Mouse (Mus musculus) ES-Bruce4 (cell line): Measurements from ENCODE around the gene Plekha8. TPM values are rescaled to one million over a fixed set of nuclear protein-coding genes. Genes with fewer than 3 reads are reported as not detected.

Experiments used
- H3K27ac ChIP-seq: 2 replicates; pipeline ENCODE4 v1.5.1; 2012; ENCODE audit warnings: low read length, inconsistent platforms; ENCODE audit not compliant: insufficient read depth
- H3K27me3 ChIP-seq: 2 replicates; pipeline ENCODE4 v1.6.1; 2012; ENCODE audit warnings: mild to moderate bottlenecking, low read length, inconsistent platforms; ENCODE audit not compliant: control insufficient read depth, poor library complexity, insufficient read depth, severe bottlenecking
- H3K36me3 ChIP-seq: 2 replicates; pipeline ENCODE4 v1.6.1; 2012; ENCODE audit warnings: inconsistent platforms, mild to moderate bottlenecking, low read length, moderate library complexity; ENCODE audit not compliant: control insufficient read depth, poor library complexity, insufficient read depth, severe bottlenecking
- H3K4me1 ChIP-seq: one replicate; pipeline ENCODE4 v1.8.1; 2011; ENCODE audit warnings: low read length; ENCODE audit not compliant: control insufficient read depth, insufficient read depth
- H3K4me3 ChIP-seq: 2 replicates; pipeline ENCODE4 v1.5.1; 2011; ENCODE audit warnings: low read depth, mild to moderate bottlenecking, low read length
- H3K9ac ChIP-seq: 2 replicates; pipeline ENCODE4 v1.6.1; 2012; ENCODE audit warnings: low read depth, mild to moderate bottlenecking, inconsistent platforms; ENCODE audit not compliant: poor library complexity, severe bottlenecking
- H3K9me3 ChIP-seq: replicated peaks from 2 replicates; pipeline ENCODE4 v1.6.1; 2012; ENCODE audit warnings: mild to moderate bottlenecking, low read length, inconsistent platforms; ENCODE audit not compliant: control insufficient read depth, poor library complexity, insufficient read depth, severe bottlenecking
- CTCF ChIP-seq: IDR thresholded peaks from one replicate; pipeline ENCODE4 v1.8.1; 2011; ENCODE audit warnings: low read depth, low read length
- EP300 ChIP-seq: IDR thresholded peaks from 2 replicates; pipeline ENCODE4 v1.6.1; 2011; ENCODE audit warnings: low read depth, low read length; ENCODE audit not compliant: insufficient read depth
- POLR2A ChIP-seq: IDR thresholded peaks from one replicate; pipeline ENCODE4 v1.8.1; 2011; ENCODE audit warnings: low read length; ENCODE audit not compliant: insufficient read depth
- polyA plus RNA-seq: library from polyadenylated mRNA; stranded (reverse); fragments of >200 nt; gene quantifications from 2 replicates; pipeline ENCODE4 v1.2.4, GENCODE M21; 2011; ENCODE audit warnings: low read depth; ENCODE audit not compliant: missing spikeins, insufficient read depth, insufficient read length

Gene Plekha8
- polyA plus RNA-seq, 1 experiment = 15.0 TPM

- Histone ChIP-seq H3K36me3 (no peaks in the 10 kb centered on the region), H3K9ac (no peak overlapping the region), H3K27me3 (no peaks in the 10 kb centered on the region), H3K4me3 (no peak overlapping the region), H3K9me3 (no peaks in the 10 kb centered on the region), H3K27ac (no peak overlapping the region), H3K4me1 (no peaks in the 10 kb centered on the region)
- no peak for TF ChIP-seq CTCF
- TF ChIP-seq EP300 = no peak
- TF ChIP-seq POLR2A = no peak
Observed at GRCm38 (mm10) chr6:54600681-54601347, 5.9 kb downstream of the Plekha8 start.

- Histone ChIP-seq H3K9ac (no peak overlapping the region), H3K27ac (no peak overlapping the region), H3K36me3 (no peaks in the 10 kb centered on the region), H3K27me3 (no peaks in the 10 kb centered on the region), H3K4me1 (no peaks in the 10 kb centered on the region), H3K4me3 (no peak overlapping the region), H3K9me3 (no peaks in the 10 kb centered on the region)
- TF ChIP-seq POLR2A = no peak
- TF ChIP-seq EP300 = no peak
- TF ChIP-seq CTCF = no peak
Observed at GRCm38 (mm10) chr6:54602891-54603290, 8.0 kb downstream of the Plekha8 start.

- no peak for TF ChIP-seq POLR2A
- no peak for TF ChIP-seq CTCF
- TF ChIP-seq EP300 = no peak
Observed at GRCm38 (mm10) chr6:54604001-54604715, 9.2 kb downstream of the Plekha8 start.

GRCm38 (mm10) chr6:54606241-54606640 is 11.3 kb downstream of the Plekha8 start:
- Histone ChIP-seq H3K36me3 (no peaks in the 10 kb centered on the region), H3K9ac (no peak overlapping the region)
- TF ChIP-seq CTCF (no peak), EP300 (no peak), POLR2A (no peak)

More at GRCm38 (mm10) chr6:54604001-54604715, 9.2 kb downstream of the Plekha8 start:
- Histone ChIP-seq H3K27me3 (no peaks in the 10 kb centered on the region), H3K27ac (no peak overlapping the region), H3K9me3 (no peaks in the 10 kb centered on the region), H3K9ac (no peak overlapping the region), H3K4me3 (no peak overlapping the region), H3K4me1 (no peaks in the 10 kb centered on the region), H3K36me3 (no peaks in the 10 kb centered on the region)

GRCm38 (mm10) chr6:54617363-54617762 is 22.5 kb downstream of the Plekha8 start:
- H3K4me3 ChIP-seq = no peak overlapping the region
- H3K9ac ChIP-seq = no peak overlapping the region
- no peaks in the 10 kb centered on the region for H3K4me1 ChIP-seq
- H3K27ac ChIP-seq = no peak overlapping the region
- H3K9me3 ChIP-seq = no peaks in the 10 kb centered on the region
- TF ChIP-seq POLR2A (no peak), CTCF (no peak), EP300 (no peak)
- H3K27me3 ChIP-seq = no peaks in the 10 kb centered on the region
- no peaks in the 10 kb centered on the region for H3K36me3 ChIP-seq

More at GRCm38 (mm10) chr6:54606241-54606640, 11.3 kb downstream of the Plekha8 start:
- no peak overlapping the region for H3K4me3 ChIP-seq
- H3K9me3 ChIP-seq = no peaks in the 10 kb centered on the region
- no peaks in the 10 kb centered on the region for H3K27me3 ChIP-seq
- H3K27ac ChIP-seq = no peak overlapping the region
- H3K4me1 ChIP-seq = no peaks in the 10 kb centered on the region

- H3K36me3 ChIP-seq = no peaks in the 10 kb centered on the region
Observed at GRCm38 (mm10) chr6:54619530-54619929, 24.6 kb downstream of the Plekha8 start.

More at GRCm38 (mm10) chr6:54619530-54619929, 24.6 kb downstream of the Plekha8 start:
- H3K9ac ChIP-seq = no peak overlapping the region
- TF ChIP-seq CTCF = no peak
- no peak for TF ChIP-seq EP300
- no peak overlapping the region for H3K27ac ChIP-seq
- no peaks in the 10 kb centered on the region for H3K4me1 ChIP-seq
- H3K9me3 ChIP-seq = no peaks in the 10 kb centered on the region
- H3K27me3 ChIP-seq = no peaks in the 10 kb centered on the region
- H3K4me3 ChIP-seq = no peak overlapping the region
